Mouse (Mus musculus) heart, embryonic 11.5 days (tissue): Measurements from ENCODE around the gene Krt26. TPM values are rescaled to one million over a fixed set of nuclear protein-coding genes. Genes with fewer than 3 reads are reported as not detected.

Experiments
- ATAC-seq: fragments of 200-750 bp; cut with Nextera tagmentation; replicated peaks from 2 replicates; pipeline ENCODE4 v1.8.0; 2017; ENCODE audit warnings: moderate library complexity; ENCODE audit not compliant: insufficient number of reproducible peaks, low FRiP score, low TSS enrichment
- H3K27ac ChIP-seq: fragments of 300-500 bp; sonication (generic); 2 replicates; pipeline ENCODE4 v1.5.1; 2014; ENCODE audit warnings: mild to moderate bottlenecking, low read depth, low read length
- H3K27me3 ChIP-seq: fragments of 300-500 bp; sonication (generic); 2 replicates; pipeline ENCODE4 v1.6.1; 2014; ENCODE audit warnings: mild to moderate bottlenecking, low read length, mixed read lengths; ENCODE audit not compliant: control insufficient read depth, insufficient read depth
- H3K36me3 ChIP-seq: fragments of 300-500 bp; sonication (generic); 2 replicates; pipeline ENCODE4 v1.6.1; 2014; ENCODE audit warnings: mild to moderate bottlenecking, low read length, moderate library complexity, mixed read lengths; ENCODE audit not compliant: control insufficient read depth, insufficient read depth
- H3K4me1 ChIP-seq: fragments of 300-500 bp; sonication (generic); 2 replicates; pipeline ENCODE4 v1.6.1; 2014; ENCODE audit warnings: low read length; ENCODE audit not compliant: control insufficient read depth, insufficient read depth
- H3K4me2 ChIP-seq: fragments of 300-500 bp; sonication (generic); 2 replicates; pipeline ENCODE4 v1.6.1; 2014; ENCODE audit warnings: mild to moderate bottlenecking, moderate library complexity
- H3K4me3 ChIP-seq: fragments of 300-500 bp; sonication (generic); 2 replicates; pipeline ENCODE4 v1.5.1; 2014; ENCODE audit warnings: low read depth, low read length
- H3K9ac ChIP-seq: fragments of 300-500 bp; sonication (generic); 2 replicates; pipeline ENCODE4 v1.6.1; 2014; ENCODE audit warnings: mild to moderate bottlenecking, low read depth, low read length, moderate library complexity
- H3K9me3 ChIP-seq: fragments of 300-500 bp; sonication (generic); replicated peaks from 2 replicates; pipeline ENCODE4 v1.6.1; 2016; ENCODE audit warnings: low read length; ENCODE audit not compliant: control insufficient read depth
- WGBS: fragments of 180-500 bp; shearing (Covaris S2); extraction: QIAGEN DNeasy Blood & Tissue Kit; methylation state at CpG from one replicate; pipeline ENCODE4 v1.1.7; 2014; ENCODE audit not compliant: insufficient replicate concordance; 5-methylcytosine and 5-hydroxymethylcytosine counted together
- polyA plus RNA-seq: library from polyadenylated mRNA; unstranded; fragments of >200 nt; fragmentation: Nextera tagmentation; extraction: Ambion mirVana; gene quantifications from 2 replicates; pipeline ENCODE4 v1.2.1, GENCODE M21; 2014

Krt26 gene
- polyA plus RNA-seq = not detected in 2 replicates

GRCm38 (mm10) chr11:99337866-99338265, at the start of gene Krt26:
TSS of gene Krt26 (minus strand) at chr11:99337966.
- Histone ChIP-seq H3K27me3 (no peaks in the 10 kb centered on the region), H3K27ac (no peak within 1 kb of the TSS), H3K9me3 (no peaks in the 10 kb centered on the region), H3K4me3 (no peak within 1 kb of the TSS), H3K4me1 (no peaks in the 10 kb centered on the region), H3K36me3 (no peaks in the 10 kb centered on the region), H3K4me2 (no peak within 1 kb of the TSS), H3K9ac (no peak within 1 kb of the TSS)
- 86% methylated on average over 11 of the region's 11 CpGs for WGBS
- no peak for ATAC-seq

DNA sequence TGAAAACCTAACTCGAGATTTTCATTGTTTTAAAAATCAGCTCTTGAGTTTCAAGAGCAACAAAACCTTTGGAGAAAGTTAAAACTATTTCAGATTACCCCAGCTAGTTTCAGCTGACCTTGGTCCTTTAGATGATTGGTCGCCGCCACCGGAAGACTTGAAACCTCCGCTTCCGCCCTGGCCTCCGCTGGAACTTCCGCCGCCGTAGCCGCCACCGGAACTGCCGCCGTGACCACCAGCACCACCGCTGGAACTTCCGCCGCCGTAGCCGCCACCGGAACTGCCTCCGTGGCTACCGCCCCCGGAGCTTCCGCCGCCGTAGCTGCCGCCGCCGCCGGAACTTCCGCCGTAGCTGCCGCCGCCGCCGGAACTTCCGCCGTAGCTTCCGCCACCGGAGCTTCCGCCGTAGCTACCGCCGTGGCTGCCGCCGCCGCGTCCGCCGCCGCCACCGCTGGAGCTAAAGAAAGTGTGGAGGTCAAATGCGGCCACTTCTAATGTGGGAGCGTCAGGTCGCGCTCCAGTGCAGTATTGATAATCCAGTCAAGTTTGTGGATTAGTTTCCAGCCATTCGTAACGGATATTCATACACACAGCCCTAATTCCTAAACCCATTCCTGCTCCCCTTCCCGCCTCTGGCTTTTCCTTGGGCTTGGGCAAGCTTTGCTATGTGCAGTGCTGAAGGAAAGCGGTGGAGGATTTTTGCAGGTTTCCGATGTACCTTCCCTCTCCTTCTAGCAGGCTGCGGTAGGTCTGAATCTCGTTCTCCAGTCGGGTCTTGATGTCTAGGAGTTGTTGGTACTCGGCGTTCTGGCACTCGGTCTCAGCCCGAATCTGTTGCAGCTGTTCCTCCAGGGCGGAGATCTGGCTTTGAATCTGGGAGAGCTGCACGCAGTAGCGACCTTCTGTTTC, 48.3 kb upstream of the Krt26 start:
- WGBS = 3% methylated on average over 64 of the region's 71 CpGs
- Histone ChIP-seq H3K27me3 (peaks cover 9% of the 10 kb centered on the region; the same call in 1 of the 2 replicates), H3K4me1 (no peaks in the 10 kb centered on the region), H3K9ac (peak overlapping the region; percentile 84), H3K36me3 (no peaks in the 10 kb centered on the region), H3K27ac (peak overlapping the region; percentile 95), H3K9me3 (no peaks in the 10 kb centered on the region), H3K4me2 (peak overlapping the region; percentile 74), H3K4me3 (peak overlapping the region; percentile 66)
- ATAC-seq = peak; percentile 78

GRCm38 (mm10) chr11:99379568-99379967, 41.8 kb upstream of the Krt26 start:
- no peak overlapping the region for H3K4me3 ChIP-seq
- H3K27me3 ChIP-seq = peaks cover 9% of the 10 kb centered on the region
- 21% methylated on average over 5 of the region's 5 CpGs for WGBS
- no peaks in the 10 kb centered on the region for H3K9me3 ChIP-seq
- ATAC-seq = no peak
- H3K9ac ChIP-seq = no peak overlapping the region
- no peaks in the 10 kb centered on the region for H3K36me3 ChIP-seq
- H3K4me2 ChIP-seq = no peak overlapping the region
- no peaks in the 10 kb centered on the region for H3K4me1 ChIP-seq
- no peak overlapping the region for H3K27ac ChIP-seq

DNA sequence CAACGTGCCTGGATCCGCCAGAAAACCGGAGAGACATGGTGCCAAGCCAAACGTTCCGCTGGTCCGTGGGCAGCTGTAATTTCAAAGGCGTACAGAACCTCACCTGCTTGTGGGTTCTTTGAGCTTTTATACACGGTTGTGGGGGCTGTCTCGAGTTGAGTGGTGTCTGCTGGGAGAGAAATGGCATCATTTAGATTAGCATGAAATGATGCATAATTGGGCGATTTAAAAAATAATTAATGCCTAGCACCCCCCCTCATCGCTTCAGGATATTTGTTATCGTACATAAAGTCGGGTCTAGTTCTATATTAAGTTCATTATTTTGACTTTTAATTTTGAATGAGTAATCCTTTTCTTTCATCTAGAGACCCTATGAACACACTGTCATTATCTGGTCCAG, 37.0 kb upstream of the Krt26 start, which contains the start of gene Krt28:
Krt28 (minus strand) TSS at position 101 of the 400 bp plus-strand sequence.
- Histone ChIP-seq H3K27me3 (no peaks in the 10 kb centered on the region; the same call in 1 of the 2 replicates), H3K9me3 (no peaks in the 10 kb centered on the region), H3K4me2 (no peak within 1 kb of the TSS), H3K4me1 (no peaks in the 10 kb centered on the region), H3K9ac (no peak within 1 kb of the TSS), H3K27ac (no peak within 1 kb of the TSS), H3K36me3 (no peaks in the 10 kb centered on the region), H3K4me3 (no peak within 1 kb of the TSS)
- WGBS = 79% methylated on average over 13 of the region's 13 CpGs
- no peak for ATAC-seq

GRCm38 (mm10) chr11:99369853-99370451, 32.2 kb upstream of the Krt26 start:
- no peak for ATAC-seq
- Histone ChIP-seq H3K4me1 (no peaks in the 10 kb centered on the region), H3K4me2 (no peak overlapping the region), H3K27me3 (peaks cover 5% of the 10 kb centered on the region; the same call in 1 of the 2 replicates), H3K9me3 (no peaks in the 10 kb centered on the region), H3K9ac (no peak overlapping the region), H3K36me3 (no peaks in the 10 kb centered on the region), H3K27ac (no peak overlapping the region), H3K4me3 (no peak overlapping the region)
- 81% methylated on average over 8 of the region's 8 CpGs for WGBS

GRCm38 (mm10) chr11:99369229-99369628, 31.5 kb upstream of the Krt26 start:
- H3K9me3 ChIP-seq = no peaks in the 10 kb centered on the region
- H3K27me3 ChIP-seq = peaks cover 5% of the 10 kb centered on the region; the same call in 1 of the 2 replicates
- 8% methylated on average over 3 of the region's 3 CpGs for WGBS
- H3K4me1 ChIP-seq = no peaks in the 10 kb centered on the region
- H3K36me3 ChIP-seq = no peaks in the 10 kb centered on the region
- H3K27ac ChIP-seq = no peak overlapping the region
- H3K4me2 ChIP-seq = no peak overlapping the region
- H3K9ac ChIP-seq = no peak overlapping the region
- ATAC-seq = no peak
- H3K4me3 ChIP-seq = no peak overlapping the region

DNA sequence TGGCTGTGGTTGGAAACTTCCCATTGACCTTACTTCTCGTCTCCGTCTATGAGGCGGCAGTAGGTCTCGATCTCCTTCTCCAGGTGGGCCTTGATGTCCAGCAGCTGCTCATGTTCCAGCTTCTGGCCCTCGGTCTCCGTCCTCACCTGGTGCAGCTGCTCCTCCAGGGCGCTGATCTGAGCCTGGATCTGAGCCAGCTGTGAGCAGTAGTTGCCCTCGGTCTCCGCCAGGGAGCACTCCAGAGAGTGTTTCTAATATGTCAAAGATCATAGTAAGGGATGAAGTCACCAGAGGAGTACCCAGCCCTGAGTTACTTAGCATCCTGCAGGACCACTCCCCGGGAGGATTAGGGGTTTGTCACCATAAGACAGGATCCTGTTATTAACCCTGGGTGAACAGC, 29.0 kb upstream of the Krt26 start:
- Histone ChIP-seq H3K4me3 (no peak overlapping the region), H3K4me2 (no peak overlapping the region), H3K4me1 (no peaks in the 10 kb centered on the region), H3K9ac (no peak overlapping the region), H3K36me3 (no peaks in the 10 kb centered on the region), H3K9me3 (no peaks in the 10 kb centered on the region), H3K27me3 (peaks cover 5% of the 10 kb centered on the region; the same call in 1 of the 2 replicates), H3K27ac (no peak overlapping the region)
- ATAC-seq = no peak
- 40% methylated on average over 10 of the region's 10 CpGs for WGBS

DNA sequence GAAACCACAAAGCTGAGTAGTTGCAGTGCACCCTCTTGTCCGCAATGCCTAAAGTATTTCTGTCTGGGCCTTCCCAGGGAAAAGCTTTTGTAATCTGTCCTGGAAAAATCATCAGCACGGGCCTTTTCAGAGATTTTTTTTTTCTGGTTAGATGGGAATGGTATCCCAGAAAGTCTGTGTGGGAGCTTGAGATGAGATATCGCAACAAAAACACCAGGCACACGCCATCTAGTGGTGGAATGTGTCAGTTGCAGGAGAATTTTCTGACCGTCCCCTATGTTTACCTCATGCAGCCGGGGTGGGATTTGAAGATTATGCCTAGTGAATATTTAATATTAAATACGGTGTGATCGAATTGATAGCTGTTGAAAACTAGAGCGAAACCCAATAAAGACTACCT, 26.6 kb upstream of the Krt26 start:
- peaks cover 5% of the 10 kb centered on the region; the same call in 1 of the 2 replicates for H3K27me3 ChIP-seq
- H3K36me3 ChIP-seq = no peaks in the 10 kb centered on the region
- H3K4me3 ChIP-seq = no peak overlapping the region
- no peaks in the 10 kb centered on the region for H3K9me3 ChIP-seq
- H3K4me2 ChIP-seq = no peak overlapping the region
- no peaks in the 10 kb centered on the region for H3K4me1 ChIP-seq
- 19% methylated on average over 9 of the region's 9 CpGs for WGBS
- no peak overlapping the region for H3K9ac ChIP-seq
- H3K27ac ChIP-seq = no peak overlapping the region
- no peak for ATAC-seq
